Mouse (Mus musculus): ENCODE measurements around the gene Gpr1. TPM values are rescaled to one million over a fixed set of nuclear protein-coding genes. Genes with fewer than 3 reads are reported as not detected.
"Not testable (repeated sequence)": the region's sequence is repeated elsewhere in the genome, so short reads cannot be mapped to it uniquely, and the experiment has no call there.

Gene Gpr1
- polyA plus RNA-seq, 1 experiment from 2014 or later, result 0.41 TPM

DNA sequence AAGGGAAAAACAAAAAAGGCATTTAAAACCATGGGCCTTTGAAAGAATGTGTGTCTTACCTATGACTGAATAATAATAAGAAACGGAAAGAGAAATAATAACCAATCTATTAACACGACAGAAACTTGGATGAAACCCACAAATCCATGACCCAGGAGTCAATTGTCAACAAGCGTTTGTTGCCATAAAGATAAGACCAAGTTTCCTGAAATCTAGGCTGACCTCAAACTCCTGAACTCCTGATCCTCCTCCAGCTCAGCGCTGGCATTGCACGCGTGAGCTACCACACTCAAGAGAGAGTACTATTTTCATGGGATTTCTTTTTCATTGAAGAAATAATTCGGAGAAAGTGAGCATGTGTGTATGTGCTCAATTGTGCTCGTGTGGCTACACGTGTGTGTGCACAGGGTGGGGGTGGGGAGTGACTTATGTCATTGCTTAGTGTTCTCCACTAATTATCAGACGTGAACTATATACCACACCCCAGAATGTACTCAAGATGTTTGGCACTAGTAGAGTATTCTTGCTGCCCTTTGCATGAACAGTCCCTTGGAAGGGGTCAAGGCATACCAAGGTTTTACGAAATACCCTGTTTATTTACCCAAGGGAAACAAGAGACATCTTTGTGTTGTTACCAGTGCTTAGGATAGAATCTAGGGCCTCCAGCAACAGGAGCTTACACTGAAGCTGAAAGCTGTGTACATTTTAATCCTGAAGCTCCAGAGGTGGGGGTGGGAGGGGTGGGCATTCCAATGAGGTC, 21.9 kb downstream of the Gpr1 start:
- Histone ChIP-seq H3K27ac (ENCODE audit: low read depth, low read length) (no peak overlapping the region), H3K4me3 (ENCODE audit: low read depth, low read length) (no peak overlapping the region), H3K9ac (ENCODE audit: low read length) (no peak overlapping the region), H3K4me1 (ENCODE audit: control insufficient read depth, insufficient read depth, low read length) (no peaks in the 10 kb centered on the region), H3K4me2 (ENCODE audit: low read depth) (no peak overlapping the region), H3K36me3 (ENCODE audit: control insufficient read depth, insufficient read depth, low read length) (no peaks in the 10 kb centered on the region), H3K27me3 (ENCODE audit: control insufficient read depth, insufficient read depth, low read length) (no peaks in the 10 kb centered on the region), H3K9me3 (ENCODE audit: control insufficient read depth, low read length) (no peaks in the 10 kb centered on the region)
- 92% methylated on average over 11 of the region's 11 CpGs for WGBS
- ATAC-seq (ENCODE audit: insufficient read depth, low FRiP score, low TSS enrichment), result no peak
- DNase-seq (ENCODE audit: low spot score), result no peak

DNA sequence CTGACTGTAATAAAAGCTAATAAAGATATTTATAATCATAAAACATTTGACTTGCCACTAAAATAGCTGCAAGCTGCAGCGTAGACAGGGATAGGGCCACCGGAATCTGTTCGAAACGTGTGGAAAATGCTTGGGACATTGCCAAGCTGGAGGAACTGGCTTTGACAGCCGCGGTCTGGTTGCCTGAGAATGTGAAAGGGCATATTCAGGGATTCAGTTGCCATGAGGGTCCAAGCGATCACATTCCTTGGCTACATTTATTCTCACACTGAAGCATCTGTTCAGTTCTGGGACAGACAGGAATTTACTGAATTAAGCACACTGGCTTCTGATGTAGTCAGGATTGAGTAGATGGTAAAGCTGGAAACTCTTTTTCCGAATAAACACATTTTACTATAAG, 23.5 kb downstream of the Gpr1 start:
- Histone ChIP-seq H3K9me3 (ENCODE audit: control insufficient read depth, low read length) (no peaks in the 10 kb centered on the region), H3K4me1 (ENCODE audit: control insufficient read depth, insufficient read depth, low read length) (no peaks in the 10 kb centered on the region), H3K4me2 (ENCODE audit: low read depth) (no peak overlapping the region), H3K4me3 (ENCODE audit: low read depth, low read length) (no peak overlapping the region), H3K27me3 (ENCODE audit: control insufficient read depth, insufficient read depth, low read length) (no peaks in the 10 kb centered on the region), H3K36me3 (ENCODE audit: control insufficient read depth, insufficient read depth, low read length) (no peaks in the 10 kb centered on the region), H3K27ac (ENCODE audit: low read depth, low read length) (no peak overlapping the region), H3K9ac (ENCODE audit: low read length) (no peak overlapping the region)
- WGBS, result 92% methylated on average over 8 of the region's 8 CpGs
- DNase-seq (ENCODE audit: low spot score), result no peak
- ATAC-seq (ENCODE audit: insufficient read depth, low FRiP score, low TSS enrichment), result no peak

DNA sequence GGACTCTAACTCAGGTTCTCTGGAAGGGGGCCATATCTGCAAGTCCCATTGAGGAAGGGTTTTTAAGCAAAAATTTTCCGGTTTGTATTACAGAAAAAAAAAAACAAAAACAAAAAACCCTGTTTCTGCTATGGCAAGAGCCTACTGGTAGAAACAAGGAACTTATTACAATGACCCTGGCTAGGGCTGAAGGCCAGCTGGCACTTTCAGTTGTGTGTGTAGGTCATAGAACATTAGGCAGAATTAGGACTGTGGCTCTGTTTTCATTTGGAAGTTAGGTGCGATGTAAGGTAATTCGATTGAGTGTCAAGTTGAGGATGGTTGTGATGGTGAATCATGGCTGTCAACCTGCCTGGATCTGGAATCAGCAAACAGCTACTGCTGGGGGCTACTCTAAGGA, 25.8 kb downstream of the Gpr1 start:
- no peaks in the 10 kb centered on the region for H3K4me1 ChIP-seq (ENCODE audit: control insufficient read depth, insufficient read depth, low read length)
- H3K4me3 ChIP-seq (ENCODE audit: low read depth, low read length), result no peak overlapping the region
- DNase-seq (ENCODE audit: low spot score) (no peak), ATAC-seq (ENCODE audit: insufficient read depth, low FRiP score, low TSS enrichment) (no peak)
- 96% methylated on average over 3 of the region's 3 CpGs for WGBS
- no peaks in the 10 kb centered on the region for H3K9me3 ChIP-seq (ENCODE audit: control insufficient read depth, low read length)
- no peak overlapping the region for H3K27ac ChIP-seq (ENCODE audit: low read depth, low read length)
- H3K9ac ChIP-seq (ENCODE audit: low read length), result no peak overlapping the region
- H3K27me3 ChIP-seq (ENCODE audit: control insufficient read depth, insufficient read depth, low read length), result no peaks in the 10 kb centered on the region
- H3K36me3 ChIP-seq (ENCODE audit: control insufficient read depth, insufficient read depth, low read length), result no peaks in the 10 kb centered on the region
- H3K4me2 ChIP-seq (ENCODE audit: low read depth), result no peak overlapping the region

DNA sequence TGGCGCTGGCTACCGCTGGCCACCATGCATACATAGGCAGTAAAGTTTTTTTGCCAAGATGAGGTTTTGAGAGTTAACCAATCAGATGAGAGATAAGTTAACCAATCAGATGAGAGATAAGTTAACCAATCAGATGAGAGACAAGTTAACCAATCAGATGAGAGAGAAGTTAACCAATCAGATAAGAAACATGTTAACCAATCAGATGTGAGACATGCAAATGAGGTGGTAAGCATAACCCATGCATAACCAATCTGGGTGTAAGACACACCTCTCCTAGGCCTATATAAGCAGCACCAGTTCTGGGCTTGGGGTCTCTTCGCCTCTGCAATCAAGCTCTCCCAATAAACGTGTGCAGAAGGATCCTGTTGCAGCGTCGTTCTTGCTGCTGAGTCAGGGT, 28.9 kb downstream of the Gpr1 start:
- not testable (repeated sequence) for H3K4me2 ChIP-seq (ENCODE audit: low read depth); H3K27me3 ChIP-seq (ENCODE audit: control insufficient read depth, insufficient read depth, low read length); H3K9me3 ChIP-seq (ENCODE audit: control insufficient read depth, low read length); H3K27ac ChIP-seq (ENCODE audit: low read depth, low read length); H3K9ac ChIP-seq (ENCODE audit: low read length); ATAC-seq (ENCODE audit: insufficient read depth, low FRiP score, low TSS enrichment); DNase-seq (ENCODE audit: low spot score); H3K4me1 ChIP-seq (ENCODE audit: control insufficient read depth, insufficient read depth, low read length); H3K36me3 ChIP-seq (ENCODE audit: control insufficient read depth, insufficient read depth, low read length); H3K4me3 ChIP-seq (ENCODE audit: low read depth, low read length)
- WGBS, result 90% methylated on average over 6 of the region's 6 CpGs

DNA sequence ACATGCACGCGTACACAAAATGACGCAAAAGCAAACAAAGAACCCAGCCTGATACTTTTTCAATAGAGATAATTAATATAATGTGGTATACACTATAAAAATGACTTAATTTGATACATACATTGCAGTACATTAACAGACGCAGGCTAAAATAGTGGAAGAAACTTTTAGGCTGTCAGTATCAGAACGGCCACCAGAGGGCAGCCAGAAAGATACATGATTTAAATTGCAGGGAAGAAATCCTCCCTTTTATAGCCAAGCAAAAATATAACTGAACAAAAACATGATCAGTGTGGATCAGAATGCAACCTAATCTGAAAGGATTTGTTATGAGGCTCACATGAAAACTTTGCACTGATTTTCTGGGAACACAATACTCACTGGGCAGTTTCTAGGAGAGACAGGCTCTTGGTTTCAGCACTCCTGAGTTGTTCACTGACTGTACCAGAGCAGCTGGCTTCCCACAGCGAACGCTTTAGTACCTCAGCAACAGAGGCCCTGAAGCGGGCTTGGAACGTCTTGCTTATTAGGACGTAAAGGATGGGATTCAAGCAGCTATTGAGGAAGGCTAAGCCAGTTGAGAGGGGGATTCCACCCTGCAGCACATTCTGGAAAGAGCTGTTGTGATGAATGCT, 31.6 kb downstream of the Gpr1 start:
- no peaks in the 10 kb centered on the region for H3K27me3 ChIP-seq (ENCODE audit: control insufficient read depth, insufficient read depth, low read length)
- H3K4me3 ChIP-seq (ENCODE audit: low read depth, low read length), result no peak overlapping the region
- ATAC-seq (ENCODE audit: insufficient read depth, low FRiP score, low TSS enrichment) (no peak), DNase-seq (ENCODE audit: low spot score) (peak; percentile 34)
- H3K9ac ChIP-seq (ENCODE audit: low read length), result no peak overlapping the region
- H3K36me3 ChIP-seq (ENCODE audit: control insufficient read depth, insufficient read depth, low read length), result no peaks in the 10 kb centered on the region; the same call in 1 of the 2 replicates
- WGBS, result 68% methylated on average over 10 of the region's 10 CpGs
- peaks cover 5% of the 10 kb centered on the region for H3K4me1 ChIP-seq (ENCODE audit: control insufficient read depth, insufficient read depth, low read length)
- no peak overlapping the region for H3K4me2 ChIP-seq (ENCODE audit: low read depth)
- no peaks in the 10 kb centered on the region for H3K9me3 ChIP-seq (ENCODE audit: control insufficient read depth, low read length)
- no peak overlapping the region for H3K27ac ChIP-seq (ENCODE audit: low read depth, low read length)

DNA sequence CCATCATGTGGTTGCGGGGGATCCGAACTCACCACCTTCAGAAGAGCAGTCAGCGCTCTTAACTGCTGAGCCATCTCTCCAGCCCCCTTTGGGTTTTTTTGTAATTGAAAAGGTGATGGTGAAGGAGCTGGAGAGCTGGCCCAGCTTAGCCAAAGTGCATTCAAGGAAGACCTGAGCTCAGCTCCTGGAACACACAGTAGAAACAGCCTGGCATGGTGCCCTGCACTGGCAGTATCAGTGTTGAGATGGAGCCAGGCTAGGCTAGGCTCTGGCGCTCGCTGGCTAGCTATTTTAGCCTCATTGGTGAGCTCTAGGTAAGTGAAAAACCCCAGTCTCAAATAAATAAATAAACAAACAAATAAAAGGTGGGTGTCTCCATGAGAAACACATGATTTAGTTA, 32.1 kb downstream of the Gpr1 start:
- WGBS, result 85% methylated on average over 5 of the region's 5 CpGs
- Histone ChIP-seq H3K27ac (ENCODE audit: low read depth, low read length) (no peak overlapping the region), H3K4me2 (ENCODE audit: low read depth) (no peak overlapping the region), H3K4me1 (ENCODE audit: control insufficient read depth, insufficient read depth, low read length) (peaks cover 8% of the 10 kb centered on the region), H3K9me3 (ENCODE audit: control insufficient read depth, low read length) (no peaks in the 10 kb centered on the region), H3K4me3 (ENCODE audit: low read depth, low read length) (no peak overlapping the region), H3K9ac (ENCODE audit: low read length) (no peak overlapping the region), H3K27me3 (ENCODE audit: control insufficient read depth, insufficient read depth, low read length) (no peaks in the 10 kb centered on the region), H3K36me3 (ENCODE audit: control insufficient read depth, insufficient read depth, low read length) (no peaks in the 10 kb centered on the region; the same call in 1 of the 2 replicates)
- ATAC-seq (ENCODE audit: insufficient read depth, low FRiP score, low TSS enrichment) (no peak), DNase-seq (ENCODE audit: low spot score) (no peak)

DNA sequence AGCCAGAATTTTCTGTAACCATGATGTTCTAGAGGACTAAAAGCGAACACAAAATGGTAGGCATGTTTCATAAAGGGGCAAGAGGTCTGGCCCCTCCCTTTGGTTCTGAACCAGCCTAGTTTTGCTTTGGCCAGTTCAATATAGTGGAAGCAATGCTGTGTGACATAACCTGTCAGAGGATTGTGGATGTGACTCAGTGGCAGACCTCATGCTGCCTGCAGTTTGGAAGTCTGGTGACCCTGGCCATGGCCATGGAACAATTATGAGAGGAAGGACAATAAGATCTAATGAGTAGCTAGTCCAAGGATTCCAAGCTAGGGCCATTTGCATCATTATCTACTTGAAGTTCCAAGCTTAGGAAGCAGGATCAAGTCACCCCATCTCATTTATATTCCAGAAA, 32.9 kb downstream of the Gpr1 start:
- H3K27me3 ChIP-seq (ENCODE audit: control insufficient read depth, insufficient read depth, low read length), result no peaks in the 10 kb centered on the region
- no peak overlapping the region for H3K27ac ChIP-seq (ENCODE audit: low read depth, low read length)
- peaks cover 8% of the 10 kb centered on the region for H3K4me1 ChIP-seq (ENCODE audit: control insufficient read depth, insufficient read depth, low read length)
- WGBS, result 95% methylated on average over 1 of the region's 1 CpGs
- no peak overlapping the region for H3K9ac ChIP-seq (ENCODE audit: low read length)
- no peaks in the 10 kb centered on the region; the same call in 1 of the 2 replicates for H3K36me3 ChIP-seq (ENCODE audit: control insufficient read depth, insufficient read depth, low read length)
- no peak for ATAC-seq (ENCODE audit: insufficient read depth, low FRiP score, low TSS enrichment)
- DNase-seq (ENCODE audit: low spot score), result no peak
- no peaks in the 10 kb centered on the region for H3K9me3 ChIP-seq (ENCODE audit: control insufficient read depth, low read length)
- H3K4me2 ChIP-seq (ENCODE audit: low read depth), result no peak overlapping the region
- H3K4me3 ChIP-seq (ENCODE audit: low read depth, low read length), result no peak overlapping the region

DNA sequence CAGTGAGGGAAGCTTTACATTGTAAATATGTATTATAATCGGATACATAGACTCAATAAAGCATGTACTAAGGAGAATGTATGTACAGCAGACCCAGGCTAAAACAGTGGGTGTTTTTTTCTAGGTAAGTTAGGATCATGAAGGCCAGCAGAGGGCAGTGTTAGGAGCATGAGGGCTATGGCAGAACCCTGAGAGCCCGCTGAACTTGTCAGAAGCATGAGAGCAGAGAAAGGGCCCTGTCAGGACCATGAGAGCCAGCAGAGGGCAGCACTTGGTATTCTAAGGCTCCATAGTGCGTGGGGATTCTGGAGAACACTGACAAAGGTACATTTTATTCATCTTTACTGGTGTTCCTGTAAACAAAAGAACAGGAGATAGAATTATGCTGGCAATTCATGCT, 33.3 kb downstream of the Gpr1 start:
- Histone ChIP-seq H3K9me3 (ENCODE audit: control insufficient read depth, low read length) (no peaks in the 10 kb centered on the region), H3K27me3 (ENCODE audit: control insufficient read depth, insufficient read depth, low read length) (no peaks in the 10 kb centered on the region), H3K27ac (ENCODE audit: low read depth, low read length) (no peak overlapping the region), H3K4me3 (ENCODE audit: low read depth, low read length) (no peak overlapping the region), H3K4me2 (ENCODE audit: low read depth) (no peak overlapping the region), H3K36me3 (ENCODE audit: control insufficient read depth, insufficient read depth, low read length) (no peaks in the 10 kb centered on the region; the same call in 1 of the 2 replicates), H3K4me1 (ENCODE audit: control insufficient read depth, insufficient read depth, low read length) (peaks cover 8% of the 10 kb centered on the region), H3K9ac (ENCODE audit: low read length) (no peak overlapping the region)
- 4% methylated on average over 3 of the region's 3 CpGs for WGBS
- DNase-seq (ENCODE audit: low spot score) (peak; percentile 94), ATAC-seq (ENCODE audit: insufficient read depth, low FRiP score, low TSS enrichment) (peak; percentile 58)

DNA sequence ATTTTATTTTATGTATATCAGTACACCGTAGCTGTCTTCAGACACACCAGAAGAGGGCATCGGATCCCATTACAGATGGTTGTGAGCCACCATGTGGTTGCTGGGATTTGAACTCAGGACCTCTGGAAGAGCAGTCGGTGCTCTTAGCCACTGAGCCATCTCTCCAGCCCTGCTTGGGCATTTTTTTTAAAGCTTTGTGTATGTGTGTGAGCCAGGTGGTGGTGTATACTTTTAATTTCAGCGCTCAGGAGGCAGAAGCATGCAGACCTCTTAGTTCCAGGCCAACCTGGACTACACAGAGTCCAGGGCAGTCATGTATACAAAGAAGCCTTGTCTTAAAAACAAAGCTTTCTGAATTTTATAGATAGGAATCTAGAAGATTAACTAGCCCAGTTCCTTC, 33.8 kb downstream of the Gpr1 start:
- 66% methylated on average over 4 of the region's 4 CpGs for WGBS
- not testable (repeated sequence) for DNase-seq (ENCODE audit: low spot score); H3K4me2 ChIP-seq (ENCODE audit: low read depth); H3K27ac ChIP-seq (ENCODE audit: low read depth, low read length); H3K9ac ChIP-seq (ENCODE audit: low read length); H3K27me3 ChIP-seq (ENCODE audit: control insufficient read depth, insufficient read depth, low read length); H3K9me3 ChIP-seq (ENCODE audit: control insufficient read depth, low read length); H3K4me3 ChIP-seq (ENCODE audit: low read depth, low read length); H3K36me3 ChIP-seq (ENCODE audit: control insufficient read depth, insufficient read depth, low read length); ATAC-seq (ENCODE audit: insufficient read depth, low FRiP score, low TSS enrichment)
- peaks cover 11% of the 10 kb centered on the region for H3K4me1 ChIP-seq (ENCODE audit: control insufficient read depth, insufficient read depth, low read length)
